Mouse (Mus musculus): ENCODE data around the gene Fig4. TPM values are rescaled to one million over a fixed set of nuclear protein-coding genes. Genes with fewer than 3 reads are reported as not detected.

Gene Fig4
- polyA plus RNA-seq, 1 experiment from 2014 or later: 24.0 TPM

GRCm38 (mm10) chr10:41288771-41289415, 14.2 kb downstream of the Fig4 start:
- peak; percentile 95 for ATAC-seq
- 34% methylated on average over 16 of the region's 16 CpGs for WGBS
- Histone ChIP-seq H3K27me3 (no peaks in the 10 kb centered on the region), H3K9me3 (replicated peaks) (no peaks in the 10 kb centered on the region), H3K4me2 (peak overlapping the region; percentile 19; the same call in 1 of the 2 replicates), H3K4me1 (peaks cover 13% of the 10 kb centered on the region), H3K9ac (peak overlapping the region; percentile 41; the same call in 1 of the 2 replicates), H3K27ac (no peak overlapping the region), H3K36me3 (ENCODE audit: poor library complexity, severe bottlenecking) (peaks cover 4% of the 10 kb centered on the region), H3K4me3 (no peak overlapping the region)

DNA sequence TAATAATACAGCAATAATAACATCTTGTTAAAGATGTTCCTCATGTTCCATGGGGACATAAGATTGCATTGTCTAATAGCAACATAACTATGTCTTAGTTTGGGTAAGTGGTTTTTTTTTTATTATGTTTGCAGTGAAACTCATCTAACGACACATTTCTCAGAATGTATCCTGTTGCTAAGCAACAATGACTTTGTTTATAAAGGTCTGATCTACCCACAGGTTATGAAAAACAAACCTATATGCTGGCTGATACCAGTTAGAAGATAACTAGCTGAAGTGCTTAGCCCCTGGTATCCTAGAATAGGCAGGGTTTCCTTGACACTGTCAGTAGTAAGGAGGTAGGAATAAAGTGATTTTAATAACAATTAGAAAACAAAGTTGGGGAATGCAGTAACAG, 15.0 kb downstream of the Fig4 start:
- 74% methylated on average over 1 of the region's 1 CpGs for WGBS
- Histone ChIP-seq H3K4me2 (no peak overlapping the region), H3K4me3 (no peak overlapping the region), H3K36me3 (ENCODE audit: poor library complexity, severe bottlenecking) (peaks cover 6% of the 10 kb centered on the region), H3K9me3 (replicated peaks) (no peaks in the 10 kb centered on the region), H3K27ac (no peak overlapping the region), H3K27me3 (no peaks in the 10 kb centered on the region), H3K9ac (no peak overlapping the region), H3K4me1 (peaks cover 11% of the 10 kb centered on the region)
- no peak for ATAC-seq

GRCm38 (mm10) chr10:41287618-41288017, 15.4 kb downstream of the Fig4 start:
- Histone ChIP-seq H3K4me3 (no peak overlapping the region), H3K9ac (no peak overlapping the region), H3K27me3 (no peaks in the 10 kb centered on the region), H3K4me2 (no peak overlapping the region), H3K9me3 (replicated peaks) (no peaks in the 10 kb centered on the region), H3K27ac (no peak overlapping the region), H3K4me1 (peaks cover 8% of the 10 kb centered on the region), H3K36me3 (ENCODE audit: poor library complexity, severe bottlenecking) (peaks cover 6% of the 10 kb centered on the region)
- WGBS: 91% methylated on average over 3 of the region's 3 CpGs
- no peak for ATAC-seq

DNA sequence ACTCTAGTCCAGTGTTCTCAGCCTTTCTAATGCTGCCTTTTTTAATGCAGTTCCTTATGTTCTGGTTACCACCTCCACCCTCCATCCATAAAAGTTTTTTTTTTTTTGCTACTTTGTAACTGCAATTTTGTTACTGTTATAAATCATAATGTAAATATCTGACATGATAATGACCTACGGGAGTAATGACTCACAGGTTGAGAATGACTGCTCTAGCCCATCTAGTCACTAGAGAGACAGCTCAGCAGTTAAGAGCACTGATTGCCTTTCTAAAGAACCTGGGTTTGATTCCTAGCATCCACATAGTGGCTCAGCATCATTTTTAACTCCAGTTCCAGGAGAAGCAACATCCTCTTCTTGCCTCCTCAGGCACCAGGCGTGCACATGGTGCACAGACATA, 21.0 kb downstream of the Fig4 start:
- no peaks in the 10 kb centered on the region for H3K9me3 ChIP-seq (replicated peaks)
- ATAC-seq: no peak
- H3K4me1 ChIP-seq: no peaks in the 10 kb centered on the region
- WGBS: 88% methylated on average over 2 of the region's 2 CpGs
- no peaks in the 10 kb centered on the region for H3K27me3 ChIP-seq
- no peak overlapping the region for H3K4me2 ChIP-seq
- peaks cover 6% of the 10 kb centered on the region for H3K36me3 ChIP-seq (ENCODE audit: poor library complexity, severe bottlenecking)
- no peak overlapping the region for H3K27ac ChIP-seq
- no peak overlapping the region for H3K9ac ChIP-seq
- no peak overlapping the region for H3K4me3 ChIP-seq

DNA sequence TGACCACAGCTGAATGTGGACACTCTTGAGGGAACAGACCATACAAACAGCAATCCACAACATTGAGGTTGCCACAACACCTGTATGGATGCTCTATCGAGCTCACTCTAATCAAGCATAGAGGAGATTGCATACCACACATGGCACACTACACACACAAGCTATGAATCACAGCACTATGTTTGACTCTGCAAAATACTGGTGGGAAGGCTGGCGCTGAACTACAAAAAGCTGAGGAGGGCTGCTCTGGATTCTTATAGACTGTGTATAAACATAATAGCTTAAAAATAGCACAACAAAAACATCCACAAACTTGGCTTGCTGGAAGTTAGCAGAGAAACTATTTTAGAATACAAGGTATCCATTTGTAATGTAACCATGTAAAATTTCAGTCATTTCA, 22.3 kb downstream of the Fig4 start:
- 91% methylated on average over 2 of the region's 2 CpGs for WGBS
- no peak overlapping the region for H3K4me3 ChIP-seq
- H3K9me3 ChIP-seq (replicated peaks): no peaks in the 10 kb centered on the region
- H3K27me3 ChIP-seq: no peaks in the 10 kb centered on the region
- H3K4me2 ChIP-seq: no peak overlapping the region
- H3K27ac ChIP-seq: no peak overlapping the region
- H3K9ac ChIP-seq: no peak overlapping the region
- no peaks in the 10 kb centered on the region for H3K4me1 ChIP-seq
- peaks cover 6% of the 10 kb centered on the region for H3K36me3 ChIP-seq (ENCODE audit: poor library complexity, severe bottlenecking)
- no peak for ATAC-seq

- no peaks in the 10 kb centered on the region for H3K4me1 ChIP-seq
- no peak overlapping the region for H3K9ac ChIP-seq
- 53% methylated on average over 6 of the region's 6 CpGs for WGBS
- no peak overlapping the region for H3K27ac ChIP-seq
- H3K4me2 ChIP-seq: no peak overlapping the region
- peaks cover 6% of the 10 kb centered on the region for H3K36me3 ChIP-seq (ENCODE audit: poor library complexity, severe bottlenecking)
- H3K4me3 ChIP-seq: no peak overlapping the region
- no peaks in the 10 kb centered on the region for H3K9me3 ChIP-seq (replicated peaks)
- ATAC-seq: no peak
- H3K27me3 ChIP-seq: no peaks in the 10 kb centered on the region
Observed at GRCm38 (mm10) chr10:41280177-41280576, 22.9 kb downstream of the Fig4 start.

GRCm38 (mm10) chr10:41278808-41279207, 24.3 kb downstream of the Fig4 start:
- no peak overlapping the region for H3K27ac ChIP-seq
- H3K4me3 ChIP-seq: no peak overlapping the region
- H3K9me3 ChIP-seq (replicated peaks): no peaks in the 10 kb centered on the region
- no peaks in the 10 kb centered on the region for H3K27me3 ChIP-seq
- peaks cover under 1% of the 10 kb centered on the region; the same call in 1 of the 2 replicates for H3K36me3 ChIP-seq (ENCODE audit: poor library complexity, severe bottlenecking)
- WGBS: 96% methylated on average over 1 of the region's 1 CpGs
- ATAC-seq: no peak
- H3K4me1 ChIP-seq: no peaks in the 10 kb centered on the region
- no peak overlapping the region for H3K9ac ChIP-seq
- H3K4me2 ChIP-seq: no peak overlapping the region

GRCm38 (mm10) chr10:41274871-41275270, 28.2 kb downstream of the Fig4 start:
- no peaks in the 10 kb centered on the region for H3K4me1 ChIP-seq
- no peak overlapping the region for H3K4me2 ChIP-seq
- no peak overlapping the region for H3K4me3 ChIP-seq
- no peaks in the 10 kb centered on the region for H3K36me3 ChIP-seq (ENCODE audit: poor library complexity, severe bottlenecking)
- no peak for ATAC-seq
- 87% methylated on average over 1 of the region's 1 CpGs for WGBS
- H3K27ac ChIP-seq: no peak overlapping the region
- no peaks in the 10 kb centered on the region for H3K9me3 ChIP-seq (replicated peaks)
- H3K9ac ChIP-seq: no peak overlapping the region
- no peaks in the 10 kb centered on the region for H3K27me3 ChIP-seq

DNA sequence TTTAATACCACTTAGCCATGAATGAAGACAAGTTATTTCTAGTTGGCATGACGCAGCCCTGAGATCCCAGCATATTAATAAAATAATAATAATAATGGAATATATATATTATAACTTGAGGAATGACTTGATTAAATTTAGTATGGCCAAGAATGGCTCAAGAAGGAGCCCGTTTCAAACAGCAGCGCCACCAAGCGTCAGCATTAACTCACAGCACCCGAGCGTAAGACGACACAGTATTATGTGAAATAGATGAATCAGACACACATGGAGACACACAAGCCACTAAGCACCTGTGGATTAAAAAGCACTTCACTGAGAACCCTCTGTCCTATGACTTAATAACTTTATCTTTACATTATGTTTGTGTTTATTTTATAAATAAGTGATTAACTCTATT, 31.2 kb downstream of the Fig4 start:
- Histone ChIP-seq H3K4me3 (no peak overlapping the region), H3K27me3 (no peaks in the 10 kb centered on the region), H3K9me3 (replicated peaks) (no peaks in the 10 kb centered on the region), H3K9ac (no peak overlapping the region), H3K4me2 (no peak overlapping the region), H3K27ac (no peak overlapping the region), H3K4me1 (no peaks in the 10 kb centered on the region), H3K36me3 (ENCODE audit: poor library complexity, severe bottlenecking) (peaks cover 16% of the 10 kb centered on the region)
- WGBS: 41% methylated on average over 7 of the region's 7 CpGs
- ATAC-seq: no peak

GRCm38 (mm10) chr10:41261889-41262288, 41.2 kb downstream of the Fig4 start:
- Histone ChIP-seq H3K27ac (no peak overlapping the region), H3K27me3 (no peaks in the 10 kb centered on the region), H3K36me3 (ENCODE audit: poor library complexity, severe bottlenecking) (peaks cover 13% of the 10 kb centered on the region), H3K9ac (no peak overlapping the region), H3K4me3 (no peak overlapping the region), H3K4me1 (no peaks in the 10 kb centered on the region), H3K9me3 (replicated peaks) (no peaks in the 10 kb centered on the region), H3K4me2 (no peak overlapping the region)
- ATAC-seq: no peak

GRCm38 (mm10) chr10:41261218-41261617, 41.8 kb downstream of the Fig4 start:
- Histone ChIP-seq H3K9me3 (replicated peaks) (no peaks in the 10 kb centered on the region), H3K27ac (no peak overlapping the region), H3K4me1 (no peaks in the 10 kb centered on the region), H3K4me2 (no peak overlapping the region), H3K9ac (no peak overlapping the region), H3K27me3 (no peaks in the 10 kb centered on the region), H3K4me3 (no peak overlapping the region), H3K36me3 (ENCODE audit: poor library complexity, severe bottlenecking) (peaks cover 13% of the 10 kb centered on the region)
- 51% methylated on average over 1 of the region's 1 CpGs for WGBS
- ATAC-seq: no peak

DNA sequence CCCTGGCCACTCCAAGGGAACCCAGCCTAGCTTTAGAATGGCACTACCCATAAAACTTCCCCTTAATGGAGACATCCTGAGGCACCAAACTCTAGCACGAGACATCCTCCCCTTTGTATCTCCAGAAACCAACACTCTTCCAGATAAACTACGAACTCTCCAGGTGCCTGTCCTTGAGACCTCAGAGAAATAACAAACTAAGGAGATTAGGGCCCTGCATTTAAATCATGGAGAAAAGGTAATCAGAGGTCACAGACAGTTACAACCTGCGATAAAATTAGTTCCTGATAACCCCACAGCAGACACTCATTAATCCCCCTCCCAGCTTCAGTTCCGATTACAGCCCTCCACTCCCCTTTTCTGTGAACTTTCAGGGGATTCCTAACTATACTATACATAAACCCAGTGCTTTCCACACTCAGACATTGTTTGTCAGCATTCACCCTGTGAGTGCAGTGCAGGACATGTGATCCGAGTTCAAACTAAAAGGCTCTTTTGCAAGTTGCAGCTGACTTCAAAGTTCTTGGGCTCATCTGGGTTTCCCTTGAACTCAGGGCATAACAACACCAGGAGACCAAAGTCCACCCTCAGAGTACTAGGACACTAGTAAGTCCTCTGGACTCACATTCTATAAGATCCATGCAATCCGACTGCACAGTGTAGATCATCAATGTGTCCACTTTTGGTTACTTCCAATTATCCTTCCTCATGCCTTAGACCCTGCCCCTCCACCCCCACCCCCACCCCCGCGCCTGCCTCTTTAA, 42.6 kb downstream of the Fig4 start:
- H3K9me3 ChIP-seq (replicated peaks): no peaks in the 10 kb centered on the region
- H3K27me3 ChIP-seq: no peaks in the 10 kb centered on the region
- H3K27ac ChIP-seq: no peak overlapping the region
- 46% methylated on average over 8 of the region's 8 CpGs for WGBS
- no peak overlapping the region for H3K4me3 ChIP-seq
- no peak overlapping the region for H3K4me2 ChIP-seq
- H3K4me1 ChIP-seq: no peaks in the 10 kb centered on the region
- H3K9ac ChIP-seq: no peak overlapping the region
- ATAC-seq: no peak
- H3K36me3 ChIP-seq (ENCODE audit: poor library complexity, severe bottlenecking): peaks cover 20% of the 10 kb centered on the region

DNA sequence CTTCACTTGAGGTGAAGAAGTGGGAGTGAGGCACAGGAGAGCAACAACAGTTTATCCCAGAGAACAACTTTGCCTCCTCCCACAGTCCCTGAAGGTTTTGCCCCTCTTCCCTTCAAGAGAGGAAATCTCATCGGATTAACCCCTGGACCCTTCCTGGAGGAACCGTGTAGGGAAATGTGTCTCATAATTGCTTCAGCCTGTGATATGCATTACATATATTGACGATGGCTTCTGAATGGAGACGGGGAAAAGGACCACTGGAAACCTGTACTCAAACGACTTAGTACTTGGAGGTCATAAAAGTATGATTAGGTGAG, 52.4 kb downstream of the Fig4 start:
- H3K4me3 ChIP-seq: no peak overlapping the region
- 82% methylated on average over 5 of the region's 5 CpGs for WGBS
- no peak overlapping the region for H3K27ac ChIP-seq
- H3K36me3 ChIP-seq (ENCODE audit: poor library complexity, severe bottlenecking): peaks cover 37% of the 10 kb centered on the region
- no peaks in the 10 kb centered on the region for H3K9me3 ChIP-seq (replicated peaks)
- no peaks in the 10 kb centered on the region for H3K27me3 ChIP-seq
- no peak for ATAC-seq
- no peak overlapping the region for H3K9ac ChIP-seq
- no peaks in the 10 kb centered on the region for H3K4me1 ChIP-seq
- H3K4me2 ChIP-seq: no peak overlapping the region
